Mouse (Mus musculus) MEL (cell line): ENCODE measurements around the gene Ifit1bl2. TPM values are rescaled to one million over a fixed set of nuclear protein-coding genes. Genes with fewer than 3 reads are reported as not detected.

Experiments used
- DNase-seq: peaks from one replicate; pipeline ENCODE4 v3.0.0; 2011; ENCODE audit warnings: low read depth, low spot score
- H3K27ac ChIP-seq: 2 replicates; pipeline ENCODE4 v1.5.1; 2012; ENCODE audit warnings: low read depth, mild to moderate bottlenecking, control low read depth, low read length, moderate library complexity; ENCODE audit not compliant: control insufficient read depth
- H3K27me3 ChIP-seq, 2 experiments: fragments of 150-350 bp in 1 of 2; sonication (generic) in 1 of 2; 2 replicates each; pipeline ENCODE4 v1.6.1; 2012; ENCODE audit warnings: low read length in 2 of 2, mild to moderate bottlenecking in 2 of 2, improper control_type of control experiment in 1 of 2, moderate library complexity in 1 of 2; ENCODE audit not compliant: insufficient read depth in 2 of 2, control insufficient read depth in 1 of 2
- H3K36me3 ChIP-seq, 2 experiments: 2 replicates each; pipeline ENCODE4 v1.6.1; 2012 to 2014; ENCODE audit warnings: low read length in 2 of 2, improper control_type of control experiment in 1 of 2, inconsistent platforms in 1 of 2, mild to moderate bottlenecking in 1 of 2; ENCODE audit not compliant: insufficient read depth in 2 of 2, control insufficient read depth in 1 of 2
- H3K4me1 ChIP-seq, 2 experiments: fragments of 150-350 bp in 1 of 2; sonication (generic) in 1 of 2; 2 replicates each; pipeline ENCODE4 v1.6.1; 2012; ENCODE audit warnings: low read length in 2 of 2, improper control_type of control experiment in 1 of 2, mild to moderate bottlenecking in 1 of 2; ENCODE audit not compliant: insufficient read depth in 2 of 2, control insufficient read depth in 1 of 2
- H3K4me3 ChIP-seq, 2 experiments: fragments of 150-350 bp in 1 of 2; sonication (generic) in 1 of 2; 2 replicates each; pipeline ENCODE4 v1.5.1; 2012; ENCODE audit warnings: low read depth in 2 of 2, low read length in 2 of 2, mild to moderate bottlenecking in 2 of 2, moderate library complexity in 2 of 2, control low read depth in 1 of 2, improper control_type of control experiment in 1 of 2; ENCODE audit not compliant: control insufficient read depth in 1 of 2, insufficient read depth in 1 of 2
- H3K79me2 ChIP-seq: 2 replicates; pipeline ENCODE4 v1.6.1; 2012; ENCODE audit warnings: mild to moderate bottlenecking, low read length, moderate library complexity; ENCODE audit not compliant: control insufficient read depth, poor library complexity, insufficient read depth
- H3K9ac ChIP-seq: 2 replicates; pipeline ENCODE4 v1.6.1; 2012; ENCODE audit warnings: low read depth, mild to moderate bottlenecking, control low read depth, low read length, moderate library complexity; ENCODE audit not compliant: control insufficient read depth, poor library complexity, severe bottlenecking
- H3K9me3 ChIP-seq: fragments of 150-350 bp; sonication (generic); replicated peaks from 2 replicates; pipeline ENCODE4 v1.6.1; 2012; ENCODE audit warnings: mild to moderate bottlenecking, low read length, improper control_type of control experiment, moderate library complexity; ENCODE audit not compliant: insufficient read depth
- CHD1 ChIP-seq: IDR thresholded peaks from 2 replicates; pipeline ENCODE4 v1.6.1; 2012; ENCODE audit warnings: low read depth, mild to moderate bottlenecking, inconsistent platforms, low read length, improper control_type of control experiment
- CHD2 ChIP-seq: IDR thresholded peaks from 2 replicates; pipeline ENCODE4 v1.6.1; 2011; ENCODE audit warnings: low read length, improper control_type of control experiment
- CTCF ChIP-seq, 3 experiments: IDR thresholded peaks in 2 of 3; conservative IDR thresholded peaks in 1 of 3; 2 replicates each; pipeline ENCODE4 v1.5.1; 2011 to 2012; ENCODE audit warnings: low read length in 3 of 3, low read depth in 2 of 3, mild to moderate bottlenecking in 2 of 3, improper control_type of control experiment in 1 of 3, inconsistent platforms in 1 of 3, mixed read lengths in 1 of 3, moderate library complexity in 1 of 3; ENCODE audit not compliant: control insufficient read depth in 1 of 3, insufficient read depth in 1 of 3, poor library complexity in 1 of 3, severe bottlenecking in 1 of 3
- EP300 ChIP-seq, 2 experiments: IDR thresholded peaks; 2 replicates each; pipeline ENCODE4 v1.6.1; 2011; ENCODE audit warnings: improper control_type of control experiment in 2 of 2, low read length in 2 of 2, low read depth in 1 of 2, mild to moderate bottlenecking in 1 of 2
- ETS1 ChIP-seq: IDR thresholded peaks from 2 replicates; pipeline ENCODE4 v1.6.1; 2012; ENCODE audit warnings: low read depth, mild to moderate bottlenecking, inconsistent platforms, low read length, improper control_type of control experiment, moderate library complexity
- GATA1 ChIP-seq: IDR thresholded peaks from 2 replicates; pipeline ENCODE4 v1.6.1; 2011; ENCODE audit warnings: low read depth, low read length, improper control_type of control experiment
- HCFC1 ChIP-seq: IDR thresholded peaks from 2 replicates; pipeline ENCODE4 v1.6.1; 2012; ENCODE audit warnings: low read depth, mild to moderate bottlenecking, inconsistent platforms, low read length, improper control_type of control experiment, moderate library complexity
- JUND ChIP-seq: IDR thresholded peaks from 2 replicates; pipeline ENCODE4 v1.6.1; 2011; ENCODE audit warnings: low read depth, mild to moderate bottlenecking, improper control_type of control experiment, low read length
- KAT2A ChIP-seq: conservative IDR thresholded peaks from 2 replicates; pipeline ENCODE4 v1.6.1; 2012; ENCODE audit warnings: low read depth, low read length, improper control_type of control experiment, inconsistent platforms
- MAFK ChIP-seq: IDR thresholded peaks from 2 replicates; pipeline ENCODE4 v1.6.1; 2011; ENCODE audit warnings: low read depth, mild to moderate bottlenecking, low read length, improper control_type of control experiment, borderline replicate concordance
- MAZ ChIP-seq: IDR thresholded peaks from 2 replicates; pipeline ENCODE4 v1.6.1; 2012; ENCODE audit warnings: low read depth, mild to moderate bottlenecking, inconsistent platforms, low read length, improper control_type of control experiment
- MYC ChIP-seq: IDR thresholded peaks from 2 replicates; pipeline ENCODE4 v1.6.1; 2011; ENCODE audit warnings: low read depth, mild to moderate bottlenecking, low read length, improper control_type of control experiment, moderate library complexity
- NELFE ChIP-seq: IDR thresholded peaks from 2 replicates; pipeline ENCODE4 v1.6.1; 2011; ENCODE audit warnings: low read depth, low read length, improper control_type of control experiment
- RAD21 ChIP-seq: IDR thresholded peaks from 2 replicates; pipeline ENCODE4 v1.6.1; 2011; ENCODE audit warnings: mild to moderate bottlenecking, low read depth, low read length, improper control_type of control experiment
- RCOR1 ChIP-seq: IDR thresholded peaks from 2 replicates; pipeline ENCODE4 v1.6.1; 2012; ENCODE audit warnings: low read depth, mild to moderate bottlenecking, inconsistent platforms, low read length, improper control_type of control experiment
- SIN3A ChIP-seq: IDR thresholded peaks from 2 replicates; pipeline ENCODE4 v1.6.1; 2012; ENCODE audit warnings: low read length, improper control_type of control experiment, inconsistent platforms
- SMC3 ChIP-seq: IDR thresholded peaks from 2 replicates; pipeline ENCODE4 v1.6.1; 2011; ENCODE audit warnings: low read depth, low read length, improper control_type of control experiment
- TAL1 ChIP-seq: IDR thresholded peaks from 2 replicates; pipeline ENCODE4 v1.6.1; 2012; ENCODE audit warnings: mild to moderate bottlenecking, inconsistent platforms, low read length, moderate library complexity, mixed read lengths
- TCF12 ChIP-seq: IDR thresholded peaks from 2 replicates; pipeline ENCODE4 v1.6.1; 2014; ENCODE audit warnings: low read depth, mild to moderate bottlenecking, inconsistent platforms, low read length, improper control_type of control experiment, moderate library complexity
- UBTF ChIP-seq: IDR thresholded peaks from 2 replicates; pipeline ENCODE4 v1.6.1; 2012; ENCODE audit warnings: low read depth, mild to moderate bottlenecking, inconsistent platforms, low read length, improper control_type of control experiment, moderate library complexity, borderline replicate concordance; ENCODE audit not compliant: insufficient read depth
- ZC3H11A ChIP-seq: IDR thresholded peaks from 2 replicates; pipeline ENCODE4 v1.6.1; 2012; ENCODE audit warnings: low read depth, mild to moderate bottlenecking, inconsistent platforms, low read length, improper control_type of control experiment
- ZMIZ1 ChIP-seq: IDR thresholded peaks from 2 replicates; pipeline ENCODE4 v1.6.1; 2012; ENCODE audit warnings: low read depth, mild to moderate bottlenecking, inconsistent platforms, low read length, improper control_type of control experiment, moderate library complexity
- ZNF384 ChIP-seq: IDR thresholded peaks from 2 replicates; pipeline ENCODE4 v1.6.1; 2012; ENCODE audit warnings: low read depth, mild to moderate bottlenecking, inconsistent platforms, low read length, improper control_type of control experiment
- polyA plus RNA-seq, 2 experiments: library from polyadenylated mRNA; stranded (reverse) in 1 of 2; unstranded in 1 of 2; fragments of >175 nt in 1 of 2; fragments of >200 nt in 1 of 2; gene quantifications; 2 replicates each; pipeline versions ENCODE4 v1.2.1 to v1.2.4; 2012; ENCODE audit warnings: low replicate concordance in 2 of 2, low read depth in 1 of 2; ENCODE audit not compliant: insufficient read length in 2 of 2, insufficient read depth in 1 of 2, missing spikeins in 1 of 2
- total RNA-seq: library from RNA; depleted of rRNA; stranded (reverse); fragments of 300-350 nt; gene quantifications from 2 replicates; pipeline ENCODE4 v1.2.3, GENCODE M21; 2012

Ifit1bl2 gene
- total and polyA plus RNA-seq, 3 experiments, result not detected

DNA sequence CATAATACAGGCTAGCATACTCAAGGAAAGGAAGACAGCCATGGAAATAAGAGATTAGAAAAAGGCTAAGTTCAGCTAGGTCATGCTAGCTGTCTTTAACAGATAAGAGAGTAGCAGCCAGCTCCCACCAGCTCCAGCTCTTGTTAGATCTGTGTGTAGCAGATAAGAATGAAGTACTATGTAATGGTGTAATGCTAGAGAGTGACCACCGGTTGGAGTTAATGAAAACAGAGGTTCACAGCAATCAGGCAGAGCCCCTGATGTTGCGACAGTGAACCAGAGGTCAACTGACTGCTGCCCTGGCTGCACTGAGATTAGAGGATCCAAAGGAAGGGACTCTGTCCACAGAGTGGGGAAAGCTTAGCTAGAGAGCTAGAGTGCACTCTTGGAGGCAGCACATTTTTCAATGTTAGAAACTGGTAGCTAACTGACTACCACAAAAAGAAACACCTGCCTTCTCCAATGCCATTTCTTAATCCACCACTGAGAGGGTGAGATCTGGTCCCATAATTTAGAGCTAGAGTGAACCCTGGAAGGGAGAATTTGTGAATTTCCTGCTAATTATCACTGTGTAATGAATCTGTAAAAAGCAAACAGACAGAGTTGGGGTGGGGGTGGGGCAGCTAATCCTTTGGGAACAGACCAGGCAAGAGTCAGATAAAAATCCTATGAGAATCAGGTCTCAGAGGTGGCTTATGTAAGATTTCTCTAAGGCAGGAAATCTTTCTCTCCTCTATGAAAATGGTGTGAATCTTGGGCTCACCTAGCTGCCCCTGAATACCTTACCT, 16.2 kb upstream of the Ifit1bl2 start:
- Histone ChIP-seq H3K79me2 (no peaks in the 10 kb centered on the region), H3K27me3 (peaks cover 0 to 2% of the 10 kb centered on the region in 2 experiments; a peak in 2 of 4 replicates), H3K27ac (no peak overlapping the region), H3K9ac (no peak overlapping the region), H3K4me3 (no peak overlapping the region), H3K4me1 (peaks cover 2 to 15% of the 10 kb centered on the region in 2 experiments; a peak in 3 of 4 replicates), H3K9me3 (no peaks in the 10 kb centered on the region), H3K36me3 (peaks cover 0 to 14% of the 10 kb centered on the region in 2 experiments; a peak in 2 of 4 replicates)
- TF ChIP-seq RCOR1 (peak; percentile 78), ETS1 (peak; percentile 94), CTCF (IDR thresholded peaks at IDR 0.05 in 2 of 3, conservative IDR thresholded peaks at IDR 0.05 in 1 of 3; ENCODE audit: control insufficient read depth in 1 of 3, insufficient read depth in 1 of 3, low read depth in 2 of 3, low read length in 3 of 3, poor library complexity in 1 of 3, severe bottlenecking in 1 of 3) (0 out of 6 replicates have a peak, but pooled peaks of 1 of the 3 experiments have one; percentile 13), ZMIZ1 (no peak), EP300 (IDR thresholded peaks at IDR 0.05; ENCODE audit: low read depth in 1 of 2, low read length in 2 of 2) (peak; percentile 96 to 97), CHD2 (no peak), SMC3 (no peak), TAL1 (peak; percentile 97), RAD21 (no peak), SIN3A (peak; percentile 32; the same call in 1 of the 2 replicates), TCF12 (peak; percentile 95), GATA1 (peak; percentile 96)
- peak; percentile 81 for DNase-seq

DNA sequence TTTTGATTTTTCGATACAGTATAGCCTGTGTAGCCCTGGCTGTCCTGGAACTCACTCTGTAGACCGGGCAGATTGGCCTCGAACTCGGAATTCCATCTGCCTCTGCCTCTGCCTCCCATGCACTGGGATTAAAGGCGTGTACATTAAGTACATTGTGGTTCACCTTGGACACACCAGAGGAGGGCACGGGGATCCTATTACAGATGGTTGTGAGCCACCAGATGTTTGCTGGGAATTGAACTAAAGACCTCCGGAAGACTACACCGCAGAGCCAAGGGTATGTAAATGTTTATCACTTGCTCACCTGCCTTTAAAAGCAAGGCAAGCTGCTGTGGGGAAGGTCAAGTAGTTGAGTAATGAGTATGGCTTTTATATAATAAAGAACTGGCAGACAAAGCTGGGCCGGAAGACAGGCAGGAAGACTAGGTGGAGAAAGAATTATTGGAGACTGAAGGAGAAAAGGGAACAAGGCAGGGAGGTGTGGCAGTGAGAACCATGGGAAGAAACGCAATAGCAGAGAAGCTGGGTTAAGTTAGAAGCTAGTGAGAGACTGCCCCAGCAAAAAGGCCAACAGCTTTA, 14.8 kb upstream of the Ifit1bl2 start:
- Histone ChIP-seq H3K9ac (no peak overlapping the region), H3K79me2 (no peaks in the 10 kb centered on the region), H3K36me3 (peaks cover 0 to 14% of the 10 kb centered on the region in 2 experiments; a peak in 2 of 4 replicates), H3K4me3 (no peak overlapping the region), H3K9me3 (no peaks in the 10 kb centered on the region), H3K4me1 (peaks cover 2 to 15% of the 10 kb centered on the region in 2 experiments; a peak in 3 of 4 replicates), H3K27ac (no peak overlapping the region), H3K27me3 (peaks cover 0 to 2% of the 10 kb centered on the region in 2 experiments)
- no peak for TF ChIP-seq MYC
- no peak for TF ChIP-seq ZNF384
- TF ChIP-seq JUND, result no peak
- TF ChIP-seq NELFE, result no peak
- no peak for TF ChIP-seq MAZ
- no peak for TF ChIP-seq TAL1
- no peak for TF ChIP-seq CHD1
- TF ChIP-seq KAT2A, result no peak
- no peak for TF ChIP-seq ZC3H11A
- TF ChIP-seq MAFK, result no peak
- TF ChIP-seq UBTF, result no peak
- TF ChIP-seq HCFC1, result no peak
- TF ChIP-seq ETS1, result no peak
- TF ChIP-seq SIN3A, result no peak
- no peak for DNase-seq
